Mouse (Mus musculus): Measurements from ENCODE around the gene Rgr. TPM values are rescaled to one million over a fixed set of nuclear protein-coding genes. Genes with fewer than 3 reads are reported as not detected.
"Not testable (repeated sequence)": the region's sequence is repeated elsewhere in the genome, so short reads cannot be mapped to it uniquely, and the experiment has no call there.

The Rgr gene
- polyA plus RNA-seq, 1 experiment from 2014 or later, result not detected

- H3K36me3 ChIP-seq (ENCODE audit: insufficient read depth, low read length), result no peaks in the 10 kb centered on the region
- no peak overlapping the region for H3K4me2 ChIP-seq (replicated peaks; ENCODE audit: low read depth, low read length)
- H3K9me3 ChIP-seq (ENCODE audit: low read length), result no peaks in the 10 kb centered on the region
- no peak overlapping the region for H3K27ac ChIP-seq (ENCODE audit: low read length)
- H3K4me1 ChIP-seq (ENCODE audit: insufficient read depth, low read length), result no peaks in the 10 kb centered on the region
- no peak overlapping the region for H3K4me3 ChIP-seq (ENCODE audit: low read length)
- 34% methylated on average over 3 of the region's 3 CpGs for WGBS
- H3K27me3 ChIP-seq (ENCODE audit: insufficient read depth, low read length), result no peaks in the 10 kb centered on the region
- no peak for ATAC-seq (ENCODE audit: low FRiP score, low TSS enrichment)
- H3K9ac ChIP-seq (replicated peaks; ENCODE audit: low read length), result no peak overlapping the region
Measured at GRCm38 (mm10) chr14:37005865-37006264, 42.9 kb downstream of the Rgr start.

DNA sequence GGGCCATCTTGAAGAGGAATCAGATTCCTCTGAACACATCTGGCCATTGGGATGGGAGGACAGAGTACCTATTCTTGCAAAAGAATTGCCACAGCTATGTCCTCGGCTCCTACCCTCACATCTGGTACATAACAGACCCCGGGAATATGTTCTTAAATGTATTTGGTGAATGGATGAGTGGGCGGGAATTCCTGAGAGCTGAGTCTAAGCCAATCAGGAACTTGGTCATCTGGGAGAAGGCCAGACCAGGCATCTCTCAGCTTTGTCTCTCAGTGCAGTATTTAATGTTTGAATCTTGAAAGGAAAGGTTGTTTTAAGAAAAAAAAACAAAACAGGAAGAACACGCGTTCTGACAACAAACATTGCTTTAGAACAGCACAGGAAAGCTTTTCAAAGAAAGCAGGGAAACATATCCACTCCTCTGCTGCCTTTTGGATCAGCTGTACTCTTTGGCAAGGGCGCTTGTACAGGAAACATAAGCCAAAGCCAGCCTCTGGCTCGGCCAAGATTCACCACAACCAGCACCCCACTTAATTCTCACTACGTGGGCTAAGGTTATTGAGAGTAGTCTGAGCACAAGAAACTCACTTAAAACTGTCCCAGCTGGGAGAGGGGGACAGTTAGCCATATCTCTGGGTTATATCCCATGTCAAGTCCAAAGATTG, 45.2 kb downstream of the Rgr start:
- WGBS, result 78% methylated on average over 8 of the region's 8 CpGs
- H3K4me3 ChIP-seq (ENCODE audit: low read length), result no peak overlapping the region
- H3K36me3 ChIP-seq (ENCODE audit: insufficient read depth, low read length), result no peaks in the 10 kb centered on the region
- no peak for ATAC-seq (ENCODE audit: low FRiP score, low TSS enrichment)
- no peak overlapping the region for H3K4me2 ChIP-seq (replicated peaks; ENCODE audit: low read depth, low read length)
- H3K27me3 ChIP-seq (ENCODE audit: insufficient read depth, low read length), result no peaks in the 10 kb centered on the region
- H3K4me1 ChIP-seq (ENCODE audit: insufficient read depth, low read length), result no peaks in the 10 kb centered on the region
- H3K27ac ChIP-seq (ENCODE audit: low read length), result no peak overlapping the region
- H3K9ac ChIP-seq (replicated peaks; ENCODE audit: low read length), result no peak overlapping the region
- no peaks in the 10 kb centered on the region for H3K9me3 ChIP-seq (ENCODE audit: low read length)

GRCm38 (mm10) chr14:37002852-37003251, 45.9 kb downstream of the Rgr start:
- Histone ChIP-seq H3K9ac (replicated peaks; ENCODE audit: low read length) (no peak overlapping the region), H3K36me3 (ENCODE audit: insufficient read depth, low read length) (no peaks in the 10 kb centered on the region), H3K27ac (ENCODE audit: low read length) (no peak overlapping the region), H3K4me2 (replicated peaks; ENCODE audit: low read depth, low read length) (no peak overlapping the region), H3K9me3 (ENCODE audit: low read length) (no peaks in the 10 kb centered on the region), H3K4me1 (ENCODE audit: insufficient read depth, low read length) (no peaks in the 10 kb centered on the region), H3K4me3 (ENCODE audit: low read length) (no peak overlapping the region), H3K27me3 (ENCODE audit: insufficient read depth, low read length) (no peaks in the 10 kb centered on the region)
- 70% methylated on average over 2 of the region's 2 CpGs for WGBS
- no peak for ATAC-seq (ENCODE audit: low FRiP score, low TSS enrichment)

- not testable (repeated sequence) for H3K4me1 ChIP-seq (ENCODE audit: insufficient read depth, low read length); H3K9ac ChIP-seq (replicated peaks; ENCODE audit: low read length); H3K4me2 ChIP-seq (replicated peaks; ENCODE audit: low read depth, low read length); H3K27ac ChIP-seq (ENCODE audit: low read length); H3K27me3 ChIP-seq (ENCODE audit: insufficient read depth, low read length); H3K9me3 ChIP-seq (ENCODE audit: low read length); H3K4me3 ChIP-seq (ENCODE audit: low read length); H3K36me3 ChIP-seq (ENCODE audit: insufficient read depth, low read length); ATAC-seq (ENCODE audit: low FRiP score, low TSS enrichment)
- WGBS, result 74% methylated on average over 6 of the region's 6 CpGs
Measured at GRCm38 (mm10) chr14:37000780-37001179, 48.0 kb downstream of the Rgr start.

GRCm38 (mm10) chr14:36989784-36990183, 59.0 kb downstream of the Rgr start:
- peak; percentile 87 for ATAC-seq (ENCODE audit: low FRiP score, low TSS enrichment)
- Histone ChIP-seq H3K9me3 (ENCODE audit: low read length) (no peaks in the 10 kb centered on the region), H3K4me2 (replicated peaks; ENCODE audit: low read depth, low read length) (no peak overlapping the region), H3K4me3 (ENCODE audit: low read length) (no peak overlapping the region), H3K27me3 (ENCODE audit: insufficient read depth, low read length) (no peaks in the 10 kb centered on the region), H3K4me1 (ENCODE audit: insufficient read depth, low read length) (no peaks in the 10 kb centered on the region), H3K27ac (ENCODE audit: low read length) (no peak overlapping the region), H3K36me3 (ENCODE audit: insufficient read depth, low read length) (no peaks in the 10 kb centered on the region), H3K9ac (replicated peaks; ENCODE audit: low read length) (no peak overlapping the region)

- no peak overlapping the region for H3K4me2 ChIP-seq (replicated peaks; ENCODE audit: low read depth, low read length)
- H3K9ac ChIP-seq (replicated peaks; ENCODE audit: low read length), result no peak overlapping the region
- no peak overlapping the region for H3K4me3 ChIP-seq (ENCODE audit: low read length)
- no peaks in the 10 kb centered on the region for H3K27me3 ChIP-seq (ENCODE audit: insufficient read depth, low read length)
- no peaks in the 10 kb centered on the region for H3K36me3 ChIP-seq (ENCODE audit: insufficient read depth, low read length)
- no peak overlapping the region for H3K27ac ChIP-seq (ENCODE audit: low read length)
- 80% methylated on average over 3 of the region's 3 CpGs for WGBS
- no peak for ATAC-seq (ENCODE audit: low FRiP score, low TSS enrichment)
- H3K9me3 ChIP-seq (ENCODE audit: low read length), result no peaks in the 10 kb centered on the region
- H3K4me1 ChIP-seq (ENCODE audit: insufficient read depth, low read length), result no peaks in the 10 kb centered on the region
Measured at GRCm38 (mm10) chr14:36985693-36986092, 63.1 kb downstream of the Rgr start.

Other genes starting within 250 kb of the Rgr start
- 37.4 and 39.3 TPM in 2 replicates for gene Ccser2, start 80.2 kb downstream of the Rgr start, polyA plus RNA-seq (2015; fragmentation: Nextera tagmentation; extraction: Ambion mirVana)
- not detected in 2 replicates for gene Lrit1, start 5.9 kb upstream of the Rgr start, polyA plus RNA-seq (2015; fragmentation: Nextera tagmentation; extraction: Ambion mirVana)
- not detected in 2 replicates for gene Lrit2, start 19.0 kb upstream of the Rgr start, polyA plus RNA-seq (2015; fragmentation: Nextera tagmentation; extraction: Ambion mirVana)
- 2.9 and 4.4 TPM in 2 replicates for gene Cdhr1, start 49.4 kb upstream of the Rgr start, polyA plus RNA-seq (2015; fragmentation: Nextera tagmentation; extraction: Ambion mirVana)
- gene 2610528A11Rik, start 65.1 kb upstream of the Rgr start, polyA plus RNA-seq (2015; fragmentation: Nextera tagmentation; extraction: Ambion mirVana), result 0.26 and 0.47 TPM in 2 replicates
- gene Ghitm, start 86.3 kb upstream of the Rgr start, polyA plus RNA-seq (2015; fragmentation: Nextera tagmentation; extraction: Ambion mirVana), result 259 and 277 TPM in 2 replicates